Mouse (Mus musculus) spleen, adult 2 months (tissue): ENCODE measurements at regions not wholly inside any gene's neighbourhood (a gene's known extent, or its start where the extent isn't known, plus 50 kb on each side); places are given as distances from the start of the nearest gene placed in this dataset.
"Not testable (repeated sequence)": the region's sequence is repeated elsewhere in the genome, so short reads cannot be mapped to it uniquely, and the experiment has no call there.

Source experiments
- DNase-seq, 2 experiments: peaks; one replicate each; pipeline versions ENCODE4 v3.0.0 to v3.0.0-alpha.2; 2012 to 2021; ENCODE audit warnings: low spot score in 2 of 2, low read depth in 1 of 2
- H3K27ac ChIP-seq: fragments of 200-500 bp; 2 replicates; pipeline ENCODE4 v1.5.1; 2012; ENCODE audit warnings: low read length, inconsistent platforms; ENCODE audit not compliant: insufficient read depth
- H3K27me3 ChIP-seq: fragments of 200-500 bp; 2 replicates; pipeline ENCODE4 v1.6.1; 2012; ENCODE audit warnings: mild to moderate bottlenecking, moderate library complexity, low read length, inconsistent platforms; ENCODE audit not compliant: control insufficient read depth, insufficient read depth
- H3K36me3 ChIP-seq: fragments of 200-500 bp; 2 replicates; pipeline ENCODE4 v1.6.1; 2012; ENCODE audit warnings: mild to moderate bottlenecking, low read length, inconsistent platforms; ENCODE audit not compliant: control insufficient read depth, insufficient read depth
- H3K4me1 ChIP-seq: fragments of 200-500 bp; 2 replicates; pipeline ENCODE4 v1.6.1; 2011; ENCODE audit warnings: inconsistent platforms; ENCODE audit not compliant: control insufficient read depth, insufficient read depth, insufficient read length
- H3K4me3 ChIP-seq: fragments of 200-500 bp; 2 replicates; pipeline ENCODE4 v1.5.1; 2011; ENCODE audit warnings: mild to moderate bottlenecking, inconsistent platforms; ENCODE audit not compliant: insufficient read depth, insufficient read length; ENCODE audit errors: extremely low read depth
- CTCF ChIP-seq: fragments of 200-500 bp; IDR thresholded peaks from 2 replicates; pipeline ENCODE4 v1.5.1; 2011; ENCODE audit warnings: mild to moderate bottlenecking, inconsistent platforms; ENCODE audit not compliant: insufficient read depth, insufficient read length, insufficient replicate concordance; ENCODE audit errors: extremely low read depth
- POLR2A ChIP-seq: fragments of 200-500 bp; IDR thresholded peaks from 2 replicates; pipeline ENCODE4 v1.6.1; 2011; ENCODE audit warnings: low read depth, low read length, inconsistent platforms
- WGBS: fragments of 180-500 bp; shearing (Covaris S2); methylation state at CpG from one replicate; pipeline ENCODE4 v1.1.7; 2018; 5-methylcytosine and 5-hydroxymethylcytosine counted together

GRCm38 (mm10) chr13:99124141-99124540 lies 60.5 kb upstream of the Zfp366 start:
- DNase-seq, result no peak
- H3K27me3 ChIP-seq, result no peaks in the 10 kb centered on the region
- no peaks in the 10 kb centered on the region for H3K36me3 ChIP-seq
- H3K4me1 ChIP-seq, result no peaks in the 10 kb centered on the region
- 56% methylated on average over 2 of the region's 2 CpGs for WGBS
- no peak overlapping the region for H3K27ac ChIP-seq
- no peak overlapping the region for H3K4me3 ChIP-seq
- TF ChIP-seq CTCF (no peak), POLR2A (no peak)

- 87% methylated on average over 12 of the region's 12 CpGs for WGBS
- H3K36me3 ChIP-seq, result no peaks in the 10 kb centered on the region
- H3K4me3 ChIP-seq, result no peak overlapping the region
- H3K27ac ChIP-seq, result no peak overlapping the region
- no peak for DNase-seq
- no peaks in the 10 kb centered on the region for H3K4me1 ChIP-seq
- H3K27me3 ChIP-seq, result no peaks in the 10 kb centered on the region
- TF ChIP-seq POLR2A, result no peak
- TF ChIP-seq CTCF, result no peak
Observed at GRCm38 (mm10) chr13:99123476-99124140, 61.0 kb upstream of the Zfp366 start.

GRCm38 (mm10) chr13:99122539-99122938 lies 62.1 kb upstream of the Zfp366 start:
- H3K36me3 ChIP-seq, H3K27ac ChIP-seq, H3K4me1 ChIP-seq, DNase-seq, H3K4me3 ChIP-seq, H3K27me3 ChIP-seq: not testable (repeated sequence)
- WGBS, result 81% methylated on average over 4 of the region's 4 CpGs

DNA sequence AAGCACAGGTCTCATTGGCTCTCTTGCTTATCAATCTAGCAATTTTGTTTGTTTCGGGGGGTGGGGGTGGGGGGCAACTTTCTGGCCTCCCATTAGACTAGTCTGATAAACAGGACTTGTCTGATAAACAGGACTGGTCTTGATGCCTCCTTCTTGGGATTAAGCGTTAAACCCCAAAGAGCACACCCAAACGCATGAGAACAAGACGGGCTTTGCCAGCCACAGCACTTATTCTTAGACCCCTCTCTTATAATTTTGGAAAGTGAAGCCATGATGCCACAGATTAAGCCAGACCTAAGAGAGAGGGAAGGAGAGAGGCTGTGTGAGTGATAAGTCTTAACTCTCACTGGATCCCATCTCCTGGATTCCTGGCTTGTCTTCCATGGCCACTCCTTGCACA lies 63.5 kb upstream of the Zfp366 start:
- Histone ChIP-seq H3K4me1 (no peaks in the 10 kb centered on the region), H3K27ac (no peak overlapping the region), H3K4me3 (no peak overlapping the region), H3K27me3 (no peaks in the 10 kb centered on the region), H3K36me3 (no peaks in the 10 kb centered on the region)
- WGBS, result 94% methylated on average over 4 of the region's 4 CpGs
- TF ChIP-seq CTCF (no peak), POLR2A (no peak)
- no peak for DNase-seq

DNA sequence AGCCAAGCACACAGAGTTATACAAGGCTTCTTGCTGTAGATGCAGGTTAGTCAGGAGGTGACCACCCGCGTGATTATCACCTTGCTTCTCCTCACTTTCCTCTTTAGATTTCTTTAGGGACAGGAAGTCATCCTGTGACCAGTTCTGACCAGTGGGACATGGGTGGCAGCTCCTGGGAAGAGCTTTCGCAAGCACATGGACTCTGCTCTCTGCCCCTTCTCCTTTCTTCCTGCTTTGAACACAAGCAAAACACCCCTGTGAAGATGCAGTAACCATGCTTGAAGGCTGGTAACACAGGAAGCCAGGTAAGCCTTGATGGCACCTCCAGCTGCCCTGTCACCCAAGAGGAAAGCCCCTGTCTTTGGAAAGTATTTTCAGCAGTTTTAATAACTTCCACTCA lies 64.7 kb upstream of the Zfp366 start:
- no peaks in the 10 kb centered on the region for H3K4me1 ChIP-seq
- H3K4me3 ChIP-seq, result no peak overlapping the region
- no peak for TF ChIP-seq CTCF
- no peak for TF ChIP-seq POLR2A
- no peaks in the 10 kb centered on the region for H3K27me3 ChIP-seq
- H3K27ac ChIP-seq, result no peak overlapping the region
- H3K36me3 ChIP-seq, result no peaks in the 10 kb centered on the region
- WGBS, result 86% methylated on average over 3 of the region's 3 CpGs
- no peak for DNase-seq

DNA sequence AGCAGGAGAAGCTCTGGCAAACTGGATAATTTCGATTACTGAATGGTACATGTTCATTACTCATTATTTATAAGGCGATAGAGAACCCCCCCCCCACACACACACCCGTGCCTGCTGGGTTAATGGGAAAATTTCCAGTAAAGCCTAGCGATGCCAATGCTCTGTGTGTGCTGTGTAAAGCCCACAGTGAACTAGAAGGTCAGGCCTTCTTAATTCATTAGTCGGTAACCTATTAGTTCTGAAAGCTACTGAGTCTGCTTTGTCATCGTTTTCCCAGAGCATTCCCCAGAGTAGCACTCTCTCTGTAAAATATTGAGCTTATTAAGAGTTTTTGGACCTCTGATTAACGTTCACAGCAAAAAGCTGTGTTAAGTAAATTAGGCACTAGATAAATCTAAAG lies 65.7 kb upstream of the Zfp366 start:
- WGBS, result 85% methylated on average over 7 of the region's 7 CpGs
- no peak for DNase-seq
- H3K4me3 ChIP-seq, result no peak overlapping the region
- H3K4me1 ChIP-seq, result no peaks in the 10 kb centered on the region
- H3K27me3 ChIP-seq, result no peaks in the 10 kb centered on the region
- no peak for TF ChIP-seq POLR2A
- no peak for TF ChIP-seq CTCF
- H3K36me3 ChIP-seq, result no peaks in the 10 kb centered on the region
- H3K27ac ChIP-seq, result no peak overlapping the region

GRCm38 (mm10) chr13:99115541-99115940 lies 69.1 kb upstream of the Zfp366 start:
- Histone ChIP-seq H3K27ac (no peak overlapping the region), H3K27me3 (no peaks in the 10 kb centered on the region), H3K4me3 (no peak overlapping the region), H3K4me1 (no peaks in the 10 kb centered on the region), H3K36me3 (no peaks in the 10 kb centered on the region)
- TF ChIP-seq POLR2A (no peak), CTCF (no peak)
- WGBS, result 66% methylated on average over 7 of the region's 7 CpGs
- DNase-seq, result peak in 1 of 2 experiments; percentile 22
